Mouse (Mus musculus) left cerebral cortex, adult 18-20 months (tissue): ENCODE measurements around the gene Donson. TPM values are rescaled to one million over a fixed set of nuclear protein-coding genes. Genes with fewer than 3 reads are reported as not detected.

Experiments used
- DNase-seq, 2 experiments: peaks; one replicate each; pipeline ENCODE4 v3.0.0; 2021 to 2022; ENCODE audit warnings: low spot score in 2 of 2, mixed read lengths in 1 of 2
- long read RNA-seq, 2 experiments: library from polyadenylated mRNA; stranded (forward); transcript quantifications; one replicate each; pipeline ENCODE4 v2.0.0; 2021
- total RNA-seq, 2 experiments: library from RNA; stranded (reverse); gene quantifications; 2 replicates each; pipeline ENCODE4 v1.2.3; 2021

Donson gene
- total RNA-seq: 10 to 100 TPM; 20.1 to 20.5 TPM
- long read RNA-seq, experiment 1, transcript Donson-201 (10 exons, 2,365 nt): major isoform, 12 of 19 reads
- long read RNA-seq, experiment 1, partial matches to known transcripts: 1 of 19 reads
- long read RNA-seq, experiment 1, other reads (novel, unspliced or antisense): 5 of 19 reads
- long read RNA-seq, experiment 2, transcript Donson-201 (10 exons, 2,365 nt): major isoform, 17 of 26 reads
- long read RNA-seq, experiment 2, partial matches to known transcripts: 2 of 26 reads
- long read RNA-seq, experiment 2, other reads (novel, unspliced or antisense): 6 of 26 reads

- DNase-seq: peak; percentile 93 to 95
These were observed at the start of gene Donson for GRCm38 (mm10) chr16:91688619-91689334. Donson (minus strand) TSS chr16:91688770.

- no peak for DNase-seq
These were observed 47.7 kb upstream of the Donson start for GRCm38 (mm10) chr16:91736046-91736816.

GRCm38 (mm10) chr16:91734771-91735170, 46.2 kb upstream of the Donson start:
- no peak for DNase-seq

- no peak for DNase-seq
These were observed 44.2 kb upstream of the Donson start for GRCm38 (mm10) chr16:91732816-91733215.

- DNase-seq: no peak
These were observed 41.9 kb upstream of the Donson start for GRCm38 (mm10) chr16:91730446-91730845.

- DNase-seq: peak in 1 of 2 experiments; percentile 26
These were observed 41.4 kb upstream of the Donson start for GRCm38 (mm10) chr16:91729821-91730441.

- peak; percentile 95 to 98 for DNase-seq
These were observed 40.5 kb upstream of the Donson start, which contains the start of gene Itsn1 for GRCm38 (mm10) chr16:91729066-91729482. Itsn1 (plus strand) TSS chr16:91729281.

- DNase-seq: peak; percentile 98
These were observed 39.8 kb upstream of the Donson start, which contains the start of gene Cryzl1 for GRCm38 (mm10) chr16:91728123-91729065. Cryzl1 (minus strand) TSS chr16:91728975.

GRCm38 (mm10) chr16:91727433-91727832, 38.9 kb upstream of the Donson start:
- no peak for DNase-seq

- peak; percentile 44 to 54 for DNase-seq
These were observed 35.7 kb upstream of the Donson start for GRCm38 (mm10) chr16:91724247-91724646.

- DNase-seq: no peak
These were observed 28.8 kb upstream of the Donson start for GRCm38 (mm10) chr16:91717399-91717798.

- DNase-seq: no peak
These were observed 28.4 kb upstream of the Donson start for GRCm38 (mm10) chr16:91716927-91717349.

- DNase-seq: no peak
These were observed 21.7 kb upstream of the Donson start for GRCm38 (mm10) chr16:91710241-91710640.

- DNase-seq: peak in 1 of 2 experiments; percentile 55
These were observed 16.2 kb upstream of the Donson start for GRCm38 (mm10) chr16:91704603-91705340.

GRCm38 (mm10) chr16:91702771-91703188, 14.2 kb upstream of the Donson start:
- no peak for DNase-seq

- DNase-seq: no peak
These were observed 13.3 kb upstream of the Donson start for GRCm38 (mm10) chr16:91701908-91702307.

- DNase-seq: no peak
These were observed 10.4 kb upstream of the Donson start for GRCm38 (mm10) chr16:91698995-91699394.

- DNase-seq: no peak
These were observed 6.7 kb upstream of the Donson start for GRCm38 (mm10) chr16:91695108-91695755.
